Mouse (Mus musculus): ENCODE measurements at regions not wholly inside any gene's neighbourhood (a gene's known extent, or its start where the extent isn't known, plus 50 kb on each side); places are given as distances from the start of the nearest gene placed in this dataset.

DNA sequence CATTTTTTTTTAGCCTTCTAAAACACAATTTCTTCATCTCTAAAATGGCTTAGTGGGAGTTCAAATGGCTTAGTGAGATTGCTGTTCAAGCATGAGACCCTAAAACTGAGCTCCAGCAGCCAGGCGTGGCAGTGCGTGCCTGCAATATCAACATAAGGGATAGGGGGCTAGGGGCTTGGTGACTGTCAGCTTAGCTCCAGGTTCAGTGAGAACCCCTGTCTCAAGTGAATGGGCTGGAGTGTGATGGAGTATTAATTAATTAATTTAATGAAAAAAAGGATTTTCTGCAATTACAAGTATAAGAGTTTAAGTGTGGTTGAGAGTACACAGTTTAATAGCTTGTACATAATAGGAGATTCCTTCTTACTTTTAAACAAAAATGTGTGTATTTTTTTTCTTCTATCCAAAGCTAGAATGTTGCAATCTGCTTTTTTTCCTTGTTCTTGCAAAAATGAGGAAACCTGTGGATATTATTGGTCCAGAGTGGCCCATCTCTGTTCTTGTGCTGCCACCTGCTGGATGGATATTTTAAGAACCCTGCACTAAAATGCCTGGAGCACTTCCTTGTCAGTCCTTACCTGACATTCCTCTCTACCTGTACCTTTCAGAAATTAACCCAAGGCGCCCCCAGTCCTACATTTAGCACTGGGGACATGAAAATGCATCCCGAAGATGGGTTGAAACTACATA lies 54.0 kb upstream of the Usp47 start:
- ATAC-seq (ENCODE audit: low FRiP score, low read depth) = peak; percentile 62; the same call in 1 of the 2 replicates

DNA sequence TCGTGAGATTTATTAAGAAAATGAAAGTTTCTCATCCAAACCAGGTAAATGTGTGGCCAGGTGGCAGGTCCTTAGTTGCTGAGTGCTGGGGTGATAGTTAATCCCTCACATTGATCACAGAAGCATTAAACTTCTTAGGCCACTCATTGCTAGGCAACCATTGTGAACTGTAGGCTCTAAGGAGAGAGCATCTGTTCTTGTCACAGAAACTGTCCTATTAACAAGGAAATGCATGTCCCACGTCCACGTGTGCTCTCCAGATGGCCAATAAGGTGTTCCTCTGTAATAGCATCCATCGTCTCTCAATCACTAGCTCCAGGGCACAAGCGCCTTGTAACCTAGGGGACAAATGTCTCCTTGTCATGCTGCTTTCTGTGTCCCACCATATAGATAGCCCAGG lies 55.0 kb upstream of the Usp47 start:
- Histone ChIP-seq H3K4me1 (ENCODE audit: control insufficient read depth, insufficient read depth, low read length) (no peaks in the 10 kb centered on the region), H3K4me2 (replicated peaks; ENCODE audit: low read depth, low read length, severe bottlenecking) (no peak overlapping the region), H3K27ac (replicated peaks; ENCODE audit: low read depth, low read length) (no peak overlapping the region), H3K9me3 (ENCODE audit: control insufficient read depth, low read length) (no peaks in the 10 kb centered on the region), H3K9ac (ENCODE audit: low read depth, low read length, severe bottlenecking) (no peak overlapping the region), H3K36me3 (ENCODE audit: control insufficient read depth, insufficient read depth, low read length) (no peaks in the 10 kb centered on the region), H3K27me3 (ENCODE audit: control insufficient read depth, insufficient read depth, low read length) (no peaks in the 10 kb centered on the region), H3K4me3 (replicated peaks; ENCODE audit: low read length) (no peak overlapping the region)
- no peak for DNase-seq (ENCODE audit: low spot score)
- TF ChIP-seq POLR2A (IDR thresholded peaks at IDR 0.05; ENCODE audit: borderline replicate concordance, extremely low read depth, insufficient read depth, insufficient read length) = no peak
- ATAC-seq (ENCODE audit: low FRiP score, low read depth) = no peak
- 54% methylated on average over 5 of the region's 5 CpGs for whole genome bisulfite sequencing

More for the DNA sequence above, 54.0 kb upstream of the Usp47 start:
- Histone ChIP-seq H3K4me1 (ENCODE audit: control insufficient read depth, insufficient read depth, low read length) (no peaks in the 10 kb centered on the region), H3K27me3 (ENCODE audit: control insufficient read depth, insufficient read depth, low read length) (no peaks in the 10 kb centered on the region), H3K4me2 (replicated peaks; ENCODE audit: low read depth, low read length, severe bottlenecking) (no peak overlapping the region), H3K27ac (replicated peaks; ENCODE audit: low read depth, low read length) (no peak overlapping the region), H3K4me3 (replicated peaks; ENCODE audit: low read length) (no peak overlapping the region), H3K36me3 (ENCODE audit: control insufficient read depth, insufficient read depth, low read length) (no peaks in the 10 kb centered on the region), H3K9ac (ENCODE audit: low read depth, low read length, severe bottlenecking) (no peak overlapping the region), H3K9me3 (ENCODE audit: control insufficient read depth, low read length) (no peaks in the 10 kb centered on the region)
- DNase-seq (ENCODE audit: low spot score) = peak; percentile 79
- TF ChIP-seq POLR2A (IDR thresholded peaks at IDR 0.05; ENCODE audit: borderline replicate concordance, extremely low read depth, insufficient read depth, insufficient read length) = no peak
- 56% methylated on average over 4 of the region's 4 CpGs for WGBS

DNA sequence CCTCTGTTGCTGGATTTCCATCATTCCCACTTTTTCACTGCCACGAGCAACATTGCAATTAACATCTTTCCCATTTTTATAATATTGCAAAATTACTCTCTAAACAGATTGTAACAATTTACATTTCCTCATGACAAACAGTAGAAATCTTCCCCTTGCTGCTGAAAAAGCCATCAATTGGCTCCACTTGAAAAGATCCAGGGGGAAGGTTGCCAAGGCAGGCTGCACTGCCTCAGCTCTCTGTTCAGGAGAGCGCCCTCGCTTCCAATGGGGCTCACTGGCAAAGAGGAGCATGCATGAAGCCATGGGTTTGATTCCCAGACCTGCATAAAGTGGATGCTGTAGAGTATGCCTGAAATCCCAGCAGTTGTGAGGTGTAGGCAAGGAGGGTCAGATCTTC lies 56.6 kb upstream of the Usp47 start:
- Histone ChIP-seq H3K9ac (ENCODE audit: low read depth, low read length, severe bottlenecking) (no peak overlapping the region), H3K4me1 (ENCODE audit: control insufficient read depth, insufficient read depth, low read length) (no peaks in the 10 kb centered on the region), H3K9me3 (ENCODE audit: control insufficient read depth, low read length) (no peaks in the 10 kb centered on the region), H3K27me3 (ENCODE audit: control insufficient read depth, insufficient read depth, low read length) (no peaks in the 10 kb centered on the region), H3K36me3 (ENCODE audit: control insufficient read depth, insufficient read depth, low read length) (no peaks in the 10 kb centered on the region), H3K4me2 (replicated peaks; ENCODE audit: low read depth, low read length, severe bottlenecking) (no peak overlapping the region), H3K27ac (replicated peaks; ENCODE audit: low read depth, low read length) (no peak overlapping the region), H3K4me3 (replicated peaks; ENCODE audit: low read length) (no peak overlapping the region)
- DNase-seq (ENCODE audit: low spot score) = no peak
- TF ChIP-seq POLR2A (IDR thresholded peaks at IDR 0.05; ENCODE audit: borderline replicate concordance, extremely low read depth, insufficient read depth, insufficient read length) = no peak
- 81% methylated on average over 3 of the region's 3 CpGs for WGBS
- ATAC-seq (ENCODE audit: low FRiP score, low read depth) = no peak

DNA sequence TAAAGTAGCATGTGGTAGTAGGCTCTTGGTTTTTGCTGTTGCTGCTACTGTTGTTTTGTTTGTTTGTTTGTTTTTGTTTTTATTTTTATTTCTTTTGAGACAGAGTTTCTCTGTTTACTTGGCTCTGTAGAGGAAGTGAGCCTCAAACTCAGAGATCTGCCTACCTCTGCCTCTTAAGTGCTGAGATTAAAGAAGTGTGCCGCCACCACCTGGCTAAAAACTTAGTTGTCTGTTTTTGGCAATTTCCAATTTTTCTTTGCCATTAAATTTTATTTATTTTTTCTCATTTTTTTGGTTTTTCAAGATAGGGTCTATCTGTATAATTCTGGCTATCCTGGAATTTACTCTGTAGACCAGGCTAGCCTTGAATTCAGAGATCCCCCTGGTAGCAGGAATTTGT lies 59.3 kb upstream of the Usp47 start:
- no peak for DNase-seq (ENCODE audit: low spot score)
- 89% methylated on average over 1 of the region's 1 CpGs for WGBS

DNA sequence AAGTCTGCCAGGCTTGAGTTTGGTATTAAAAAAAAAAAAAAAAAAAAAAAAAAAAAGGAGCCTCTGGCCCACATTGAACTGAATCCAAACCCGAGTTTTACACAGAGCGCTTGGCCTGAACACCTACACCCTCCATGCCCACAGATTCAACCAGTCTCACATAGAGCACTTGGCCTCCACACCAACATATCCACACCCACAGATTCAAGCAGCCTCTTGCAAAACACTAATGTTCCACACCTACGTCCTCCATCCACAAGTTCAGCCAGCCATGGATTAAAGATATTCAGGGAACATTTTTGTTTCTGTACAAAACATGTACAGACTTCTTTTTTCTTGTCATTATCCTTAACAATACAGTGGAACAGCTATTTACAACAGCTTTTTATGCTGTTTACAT lies 63.3 kb upstream of the Usp47 start:
- DNase-seq (ENCODE audit: low spot score) = no peak
- TF ChIP-seq POLR2A (IDR thresholded peaks at IDR 0.05; ENCODE audit: borderline replicate concordance, extremely low read depth, insufficient read depth, insufficient read length) = no peak
- WGBS = 88% methylated on average over 3 of the region's 3 CpGs
- no peak overlapping the region for H3K9ac ChIP-seq (ENCODE audit: low read depth, low read length, severe bottlenecking)
- H3K27ac ChIP-seq (replicated peaks; ENCODE audit: low read depth, low read length) = no peak overlapping the region
- no peaks in the 10 kb centered on the region for H3K4me1 ChIP-seq (ENCODE audit: control insufficient read depth, insufficient read depth, low read length)
- no peaks in the 10 kb centered on the region for H3K36me3 ChIP-seq (ENCODE audit: control insufficient read depth, insufficient read depth, low read length)
- no peak for ATAC-seq (ENCODE audit: low FRiP score, low read depth)
- no peak overlapping the region for H3K4me2 ChIP-seq (replicated peaks; ENCODE audit: low read depth, low read length, severe bottlenecking)
- no peak overlapping the region for H3K4me3 ChIP-seq (replicated peaks; ENCODE audit: low read length)
- H3K27me3 ChIP-seq (ENCODE audit: control insufficient read depth, insufficient read depth, low read length) = no peaks in the 10 kb centered on the region
- H3K9me3 ChIP-seq (ENCODE audit: control insufficient read depth, low read length) = no peaks in the 10 kb centered on the region

More for the DNA sequence above, 59.3 kb upstream of the Usp47 start:
- Histone ChIP-seq H3K27me3 (ENCODE audit: control insufficient read depth, insufficient read depth, low read length) (no peaks in the 10 kb centered on the region), H3K4me1 (ENCODE audit: control insufficient read depth, insufficient read depth, low read length) (no peaks in the 10 kb centered on the region), H3K4me2 (replicated peaks; ENCODE audit: low read depth, low read length, severe bottlenecking) (no peak overlapping the region), H3K9me3 (ENCODE audit: control insufficient read depth, low read length) (no peaks in the 10 kb centered on the region), H3K36me3 (ENCODE audit: control insufficient read depth, insufficient read depth, low read length) (no peaks in the 10 kb centered on the region), H3K4me3 (replicated peaks; ENCODE audit: low read length) (no peak overlapping the region), H3K9ac (ENCODE audit: low read depth, low read length, severe bottlenecking) (no peak overlapping the region), H3K27ac (replicated peaks; ENCODE audit: low read depth, low read length) (no peak overlapping the region)
- ATAC-seq (ENCODE audit: low FRiP score, low read depth) = no peak
- no peak for TF ChIP-seq POLR2A (IDR thresholded peaks at IDR 0.05; ENCODE audit: borderline replicate concordance, extremely low read depth, insufficient read depth, insufficient read length)

All from limb, embryonic 14.5 days (tissue).